Mouse (Mus musculus): ENCODE measurements around the gene Olfr584. TPM values are rescaled to one million over a fixed set of nuclear protein-coding genes. Genes with fewer than 3 reads are reported as not detected.

Gene Olfr584
- polyA plus RNA-seq (2014; fragmentation: Illumina TruSeq; extraction: RNeasy Lipid Tissue Mini Kit (QIAGEN cat#74804); ENCODE audit: low read depth, low replicate concordance), result not detected

DNA sequence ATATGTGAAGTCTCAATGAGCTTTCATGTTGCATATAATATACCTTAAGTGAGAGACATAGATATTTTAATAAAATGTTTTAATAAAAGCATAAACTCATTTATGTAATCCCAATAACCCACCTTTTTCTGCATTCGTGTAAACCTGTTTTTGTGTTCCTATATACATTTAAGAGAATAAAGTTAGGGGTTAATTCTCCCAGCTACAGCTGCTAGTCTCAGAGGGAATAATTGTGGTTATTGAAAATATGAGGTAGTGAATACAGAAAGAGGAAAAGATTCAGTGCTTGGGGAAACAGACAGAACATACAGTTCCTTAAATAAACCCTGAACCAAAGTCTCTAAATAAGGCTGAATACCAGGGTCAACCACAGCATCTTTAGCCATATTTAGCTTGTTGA, at the start of gene Olfr584:
Gene Olfr584, plus strand, starts transcription at position 301 of the 400 bp plus-strand sequence.

DNA sequence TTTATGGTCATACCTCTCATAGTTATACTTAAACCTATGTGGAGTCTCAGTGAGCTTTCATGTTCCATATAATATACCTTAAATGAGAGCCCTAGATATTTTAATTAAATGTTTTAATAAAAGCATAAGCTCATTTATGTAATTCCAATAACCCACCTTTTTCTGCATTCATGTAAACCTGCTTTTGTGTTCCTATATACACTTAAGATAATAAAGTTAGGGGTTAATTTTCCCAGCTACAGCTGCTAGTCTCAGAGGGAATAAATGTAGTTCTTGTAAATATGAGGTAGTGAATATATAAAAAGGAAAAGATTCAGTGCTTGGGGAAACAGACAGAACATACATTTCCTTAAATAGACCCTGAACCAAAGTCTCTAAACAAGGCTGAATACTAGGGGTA, 44.0 kb upstream of the Olfr584 start, which contains the start of gene Olfr582:
Gene Olfr582, plus strand, starts transcription at position 301 of the 400 bp plus-strand sequence.

GRCm38 (mm10) chr7:103051000-103051399, 30.7 kb upstream of the Olfr584 start, which contains the start of gene Olfr583:
Gene Olfr583, plus strand, starts transcription at chr7:103051300.

GRCm38 (mm10) chr7:103097420-103097819, 15.7 kb downstream of the Olfr584 start, which contains the start of gene Olfr585:
Gene Olfr585, plus strand, starts transcription at chr7:103097720.

DNA sequence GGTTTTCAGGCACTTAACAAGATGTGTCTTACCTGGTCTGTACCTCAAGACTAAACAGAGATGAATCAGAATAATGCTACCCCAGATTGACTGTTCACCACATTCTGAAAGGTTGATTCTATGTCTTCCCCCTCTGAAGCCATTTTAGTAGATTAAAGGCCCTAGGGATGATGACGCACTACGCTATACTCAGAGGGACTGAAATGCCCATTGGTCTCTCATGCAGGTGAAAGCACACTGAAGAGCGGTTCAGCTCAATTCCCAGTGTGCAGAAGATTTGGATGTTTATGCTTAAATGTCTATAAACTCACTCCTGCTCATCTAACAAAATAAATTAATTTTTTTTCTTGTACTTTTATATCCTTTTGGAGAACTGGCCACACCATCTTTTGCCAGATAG, 43.9 kb downstream of the Olfr584 start, which contains the start of gene Olfr586:
Gene Olfr586, minus strand, starts transcription at position 101 of the 400 bp plus-strand sequence.

Other genes with a start within 250 kb of the Olfr584 start
- not detected for gene Olfr566, start 223.1 kb upstream of the Olfr584 start, polyA plus RNA-seq (2014; fragmentation: Illumina TruSeq; extraction: RNeasy Lipid Tissue Mini Kit (QIAGEN cat#74804); ENCODE audit: low read depth, low replicate concordance)
- gene Olfr568, start 204.8 kb upstream of the Olfr584 start, polyA plus RNA-seq (2014; fragmentation: Illumina TruSeq; extraction: RNeasy Lipid Tissue Mini Kit (QIAGEN cat#74804); ENCODE audit: low read depth, low replicate concordance), result not detected
- not detected for gene Olfr569, start 191.0 kb upstream of the Olfr584 start, polyA plus RNA-seq (2014; fragmentation: Illumina TruSeq; extraction: RNeasy Lipid Tissue Mini Kit (QIAGEN cat#74804); ENCODE audit: low read depth, low replicate concordance)
- gene Olfr570, start 187.3 kb upstream of the Olfr584 start, polyA plus RNA-seq (2014; fragmentation: Illumina TruSeq; extraction: RNeasy Lipid Tissue Mini Kit (QIAGEN cat#74804); ENCODE audit: low read depth, low replicate concordance), result not detected
- not detected for gene Olfr571, start 164.3 kb upstream of the Olfr584 start, polyA plus RNA-seq (2014; fragmentation: Illumina TruSeq; extraction: RNeasy Lipid Tissue Mini Kit (QIAGEN cat#74804); ENCODE audit: low read depth, low replicate concordance)
- gene Olfr572, start 157.5 kb upstream of the Olfr584 start, polyA plus RNA-seq (2014; fragmentation: Illumina TruSeq; extraction: RNeasy Lipid Tissue Mini Kit (QIAGEN cat#74804); ENCODE audit: low read depth, low replicate concordance), result not detected
- gene Olfr573-ps1, start 139.3 kb upstream of the Olfr584 start, polyA plus RNA-seq (2014; fragmentation: Illumina TruSeq; extraction: RNeasy Lipid Tissue Mini Kit (QIAGEN cat#74804); ENCODE audit: low read depth, low replicate concordance), result not detected
- gene Olfr574, start 133.4 kb upstream of the Olfr584 start, polyA plus RNA-seq (2014; fragmentation: Illumina TruSeq; extraction: RNeasy Lipid Tissue Mini Kit (QIAGEN cat#74804); ENCODE audit: low read depth, low replicate concordance), result not detected
- gene Olfr575, start 123.1 kb upstream of the Olfr584 start, polyA plus RNA-seq (2014; fragmentation: Illumina TruSeq; extraction: RNeasy Lipid Tissue Mini Kit (QIAGEN cat#74804); ENCODE audit: low read depth, low replicate concordance), result not detected
- gene Olfr576, start 119.2 kb upstream of the Olfr584 start, polyA plus RNA-seq (2014; fragmentation: Illumina TruSeq; extraction: RNeasy Lipid Tissue Mini Kit (QIAGEN cat#74804); ENCODE audit: low read depth, low replicate concordance), result not detected
- gene Olfr577, start 105.9 kb upstream of the Olfr584 start, polyA plus RNA-seq (2014; fragmentation: Illumina TruSeq; extraction: RNeasy Lipid Tissue Mini Kit (QIAGEN cat#74804); ENCODE audit: low read depth, low replicate concordance), result not detected
- gene Olfr578, start 92.6 kb upstream of the Olfr584 start, polyA plus RNA-seq (2014; fragmentation: Illumina TruSeq; extraction: RNeasy Lipid Tissue Mini Kit (QIAGEN cat#74804); ENCODE audit: low read depth, low replicate concordance), result not detected
- not detected for gene Olfr582, start 43.9 kb upstream of the Olfr584 start, polyA plus RNA-seq (2014; fragmentation: Illumina TruSeq; extraction: RNeasy Lipid Tissue Mini Kit (QIAGEN cat#74804); ENCODE audit: low read depth, low replicate concordance)
- not detected for gene Olfr583, start 30.6 kb upstream of the Olfr584 start, polyA plus RNA-seq (2014; fragmentation: Illumina TruSeq; extraction: RNeasy Lipid Tissue Mini Kit (QIAGEN cat#74804); ENCODE audit: low read depth, low replicate concordance)
- not detected for gene Olfr585, start 15.8 kb downstream of the Olfr584 start, polyA plus RNA-seq (2014; fragmentation: Illumina TruSeq; extraction: RNeasy Lipid Tissue Mini Kit (QIAGEN cat#74804); ENCODE audit: low read depth, low replicate concordance)
- gene Olfr586, start 43.8 kb downstream of the Olfr584 start, polyA plus RNA-seq (2014; fragmentation: Illumina TruSeq; extraction: RNeasy Lipid Tissue Mini Kit (QIAGEN cat#74804); ENCODE audit: low read depth, low replicate concordance), result not detected
- not detected for gene Olfr588-ps1, start 59.0 kb downstream of the Olfr584 start, polyA plus RNA-seq (2014; fragmentation: Illumina TruSeq; extraction: RNeasy Lipid Tissue Mini Kit (QIAGEN cat#74804); ENCODE audit: low read depth, low replicate concordance)
- gene Olfr589, start 74.5 kb downstream of the Olfr584 start, polyA plus RNA-seq (2014; fragmentation: Illumina TruSeq; extraction: RNeasy Lipid Tissue Mini Kit (QIAGEN cat#74804); ENCODE audit: low read depth, low replicate concordance), result not detected
- gene Olfr591, start 96.5 kb downstream of the Olfr584 start, polyA plus RNA-seq (2014; fragmentation: Illumina TruSeq; extraction: RNeasy Lipid Tissue Mini Kit (QIAGEN cat#74804); ENCODE audit: low read depth, low replicate concordance), result not detected
- not detected for gene Olfr592, start 102.9 kb downstream of the Olfr584 start, polyA plus RNA-seq (2014; fragmentation: Illumina TruSeq; extraction: RNeasy Lipid Tissue Mini Kit (QIAGEN cat#74804); ENCODE audit: low read depth, low replicate concordance)
- gene Olfr593, start 130.0 kb downstream of the Olfr584 start, polyA plus RNA-seq (2014; fragmentation: Illumina TruSeq; extraction: RNeasy Lipid Tissue Mini Kit (QIAGEN cat#74804); ENCODE audit: low read depth, low replicate concordance), result not detected
- gene Olfr594, start 135.1 kb downstream of the Olfr584 start, polyA plus RNA-seq (2014; fragmentation: Illumina TruSeq; extraction: RNeasy Lipid Tissue Mini Kit (QIAGEN cat#74804); ENCODE audit: low read depth, low replicate concordance), result not detected
- gene Usp17ld, start 170.6 kb downstream of the Olfr584 start, polyA plus RNA-seq (2014; fragmentation: Illumina TruSeq; extraction: RNeasy Lipid Tissue Mini Kit (QIAGEN cat#74804); ENCODE audit: low read depth, low replicate concordance), result not detected
- not detected for gene Olfr596, start 223.8 kb downstream of the Olfr584 start, polyA plus RNA-seq (2014; fragmentation: Illumina TruSeq; extraction: RNeasy Lipid Tissue Mini Kit (QIAGEN cat#74804); ENCODE audit: low read depth, low replicate concordance)
- gene Olfr597, start 234.4 kb downstream of the Olfr584 start, polyA plus RNA-seq (2014; fragmentation: Illumina TruSeq; extraction: RNeasy Lipid Tissue Mini Kit (QIAGEN cat#74804); ENCODE audit: low read depth, low replicate concordance), result not detected
- gene Olfr598, start 241.7 kb downstream of the Olfr584 start, polyA plus RNA-seq (2014; fragmentation: Illumina TruSeq; extraction: RNeasy Lipid Tissue Mini Kit (QIAGEN cat#74804); ENCODE audit: low read depth, low replicate concordance), result not detected